Mouse (Mus musculus): ENCODE data around the gene Grm1. TPM values are rescaled to one million over a fixed set of nuclear protein-coding genes. Genes with fewer than 3 reads are reported as not detected.

The Grm1 gene
- polyA plus RNA-seq, 1 experiment: not detected

DNA sequence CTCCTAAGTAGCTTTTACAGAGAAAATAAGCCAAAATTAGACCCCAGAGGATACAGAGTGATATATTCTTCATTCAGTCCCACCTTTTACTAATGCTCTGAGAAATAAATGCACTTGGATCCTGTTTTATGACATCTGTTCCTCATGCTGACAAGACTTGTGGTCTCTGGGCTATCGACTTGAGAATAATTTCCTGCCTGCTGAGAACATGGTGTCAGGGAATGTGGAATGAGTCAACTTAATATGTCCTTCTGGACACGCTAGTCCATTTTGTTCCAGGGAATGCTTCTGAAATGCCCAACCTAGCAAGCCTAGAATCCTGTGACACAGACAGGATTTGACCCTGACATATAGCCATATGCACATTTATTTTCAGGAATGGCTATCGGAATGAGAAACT is 423.0 kb downstream of the Grm1 start:
- no peak for TF ChIP-seq FOSL1 (IDR thresholded peaks at IDR 0.05; ENCODE audit: insufficient read depth, low read length, poor library complexity, severe bottlenecking)
- no peak for TF ChIP-seq CEBPB (IDR thresholded peaks at IDR 0.05; ENCODE audit: low read depth)
- TF ChIP-seq CTCF (IDR thresholded peaks at IDR 0.05; ENCODE audit: control insufficient read depth, insufficient read depth, insufficient read length): no peak
- no peak for TF ChIP-seq USF1 (IDR thresholded peaks at IDR 0.05; ENCODE audit: low read depth)
- no peak for TF ChIP-seq MYOG (IDR thresholded peaks at IDR 0.05; ENCODE audit: control insufficient read depth, extremely low read depth, insufficient read length)
- TF ChIP-seq MYOD1 (IDR thresholded peaks at IDR 0.05; ENCODE audit: control insufficient read depth, insufficient read length, low read depth): no peak
- no peak for TF ChIP-seq MAX (IDR thresholded peaks at IDR 0.05)
- no peaks in the 10 kb centered on the region for H3K79me3 ChIP-seq (ENCODE audit: low read depth)
- H3K36me3 ChIP-seq (ENCODE audit: control insufficient read depth, insufficient read depth): no peaks in the 10 kb centered on the region
- H3ac ChIP-seq (ENCODE audit: control insufficient read depth, insufficient read length, low read depth): no peak overlapping the region
- no peaks in the 10 kb centered on the region for H3K27me3 ChIP-seq (ENCODE audit: control insufficient read depth, insufficient read depth, insufficient read length)
- H3K79me2 ChIP-seq (ENCODE audit: control insufficient read depth, insufficient read depth): no peaks in the 10 kb centered on the region
- H3K4me3 ChIP-seq (ENCODE audit: insufficient read depth, poor library complexity, severe bottlenecking): no peak overlapping the region

DNA sequence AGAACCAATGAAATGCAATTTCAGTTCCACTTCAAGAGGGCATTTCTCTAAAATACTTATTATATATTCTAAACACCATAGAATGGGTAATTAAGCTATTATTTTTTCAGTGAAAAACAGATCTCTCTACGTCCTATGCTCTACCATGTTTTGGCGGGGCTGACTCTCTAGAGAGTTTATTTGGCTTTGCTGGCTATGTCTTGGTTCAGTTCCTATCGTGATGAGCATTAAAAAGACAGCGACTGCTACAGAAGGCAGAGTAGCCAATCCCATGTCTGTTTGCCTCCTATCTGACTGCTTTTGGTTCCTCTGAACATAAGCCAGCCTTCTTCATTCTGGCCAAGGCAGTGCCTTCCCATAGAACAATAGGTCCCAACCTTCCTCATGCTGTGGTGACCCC is 425.5 kb downstream of the Grm1 start:
- Histone ChIP-seq H3K27me3 (ENCODE audit: control insufficient read depth, insufficient read depth, insufficient read length) (no peaks in the 10 kb centered on the region), H3K4me3 (ENCODE audit: insufficient read depth, poor library complexity, severe bottlenecking) (no peak overlapping the region), H3K79me3 (ENCODE audit: low read depth) (no peaks in the 10 kb centered on the region), H3K36me3 (ENCODE audit: control insufficient read depth, insufficient read depth) (no peaks in the 10 kb centered on the region), H3ac (ENCODE audit: control insufficient read depth, insufficient read length, low read depth) (no peak overlapping the region), H3K79me2 (ENCODE audit: control insufficient read depth, insufficient read depth) (no peaks in the 10 kb centered on the region)
- no peak for TF ChIP-seq MYOD1 (IDR thresholded peaks at IDR 0.05; ENCODE audit: control insufficient read depth, insufficient read length, low read depth)
- no peak for TF ChIP-seq MAX (IDR thresholded peaks at IDR 0.05)
- no peak for TF ChIP-seq USF1 (IDR thresholded peaks at IDR 0.05; ENCODE audit: low read depth)
- TF ChIP-seq CEBPB (IDR thresholded peaks at IDR 0.05; ENCODE audit: low read depth): no peak
- no peak for TF ChIP-seq CTCF (IDR thresholded peaks at IDR 0.05; ENCODE audit: control insufficient read depth, insufficient read depth, insufficient read length)
- no peak for TF ChIP-seq FOSL1 (IDR thresholded peaks at IDR 0.05; ENCODE audit: insufficient read depth, low read length, poor library complexity, severe bottlenecking)
- TF ChIP-seq MYOG (IDR thresholded peaks at IDR 0.05; ENCODE audit: control insufficient read depth, extremely low read depth, insufficient read length): no peak

DNA sequence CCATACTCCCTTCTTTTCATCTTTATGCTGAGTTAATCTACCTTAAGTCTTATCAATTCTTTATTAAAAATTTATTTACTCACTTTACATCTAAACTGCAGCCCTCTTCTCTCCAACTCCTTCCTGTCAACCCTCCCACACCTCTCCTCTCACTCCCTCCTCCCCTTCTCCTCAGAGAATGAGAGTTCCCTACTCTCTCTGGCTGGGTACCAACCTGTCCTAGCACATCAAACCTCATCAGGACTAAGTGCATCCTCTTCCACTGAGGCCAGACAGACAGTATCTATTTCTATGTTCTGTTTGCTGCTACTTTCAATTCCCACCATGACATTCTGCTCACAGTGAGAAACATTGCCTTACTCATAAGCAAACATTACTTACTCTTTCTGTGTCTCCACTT is 426.2 kb downstream of the Grm1 start:
- Histone ChIP-seq H3ac (ENCODE audit: control insufficient read depth, insufficient read length, low read depth) (no peak overlapping the region), H3K4me3 (ENCODE audit: insufficient read depth, poor library complexity, severe bottlenecking) (no peak overlapping the region), H3K79me2 (ENCODE audit: control insufficient read depth, insufficient read depth) (no peaks in the 10 kb centered on the region), H3K36me3 (ENCODE audit: control insufficient read depth, insufficient read depth) (no peaks in the 10 kb centered on the region), H3K27me3 (ENCODE audit: control insufficient read depth, insufficient read depth, insufficient read length) (no peaks in the 10 kb centered on the region), H3K79me3 (ENCODE audit: low read depth) (no peaks in the 10 kb centered on the region)
- TF ChIP-seq MYOD1 (IDR thresholded peaks at IDR 0.05; ENCODE audit: control insufficient read depth, insufficient read length, low read depth) (no peak), CEBPB (IDR thresholded peaks at IDR 0.05; ENCODE audit: low read depth) (no peak), USF1 (IDR thresholded peaks at IDR 0.05; ENCODE audit: low read depth) (no peak), CTCF (IDR thresholded peaks at IDR 0.05; ENCODE audit: control insufficient read depth, insufficient read depth, insufficient read length) (no peak), FOSL1 (IDR thresholded peaks at IDR 0.05; ENCODE audit: insufficient read depth, low read length, poor library complexity, severe bottlenecking) (no peak), MAX (IDR thresholded peaks at IDR 0.05) (no peak), MYOG (IDR thresholded peaks at IDR 0.05; ENCODE audit: control insufficient read depth, extremely low read depth, insufficient read length) (no peak)

Other genes starting within 250 kb of the Grm1 start
- 1.7 TPM for gene Shprh, start 67.1 kb upstream of the Grm1 start, polyA plus RNA-seq (2012; fragmentation: generic; extraction: Trizol)
- 5.4 TPM for gene Fbxo30, start 199.0 kb upstream of the Grm1 start, polyA plus RNA-seq (2012; fragmentation: generic; extraction: Trizol)